Mouse (Mus musculus) WW6 (cell line): ENCODE measurements around the gene Fermt3.
"Not testable (repeated sequence)": the region's sequence is repeated elsewhere in the genome, so short reads cannot be mapped to it uniquely, and the experiment has no call there.

ENCODE experiments used
- DNase-seq: peaks from one replicate; pipeline ENCODE4 v3.0.0-alpha.2; 2013; ENCODE audit warnings: low read depth, low spot score

The Fermt3 gene

DNA sequence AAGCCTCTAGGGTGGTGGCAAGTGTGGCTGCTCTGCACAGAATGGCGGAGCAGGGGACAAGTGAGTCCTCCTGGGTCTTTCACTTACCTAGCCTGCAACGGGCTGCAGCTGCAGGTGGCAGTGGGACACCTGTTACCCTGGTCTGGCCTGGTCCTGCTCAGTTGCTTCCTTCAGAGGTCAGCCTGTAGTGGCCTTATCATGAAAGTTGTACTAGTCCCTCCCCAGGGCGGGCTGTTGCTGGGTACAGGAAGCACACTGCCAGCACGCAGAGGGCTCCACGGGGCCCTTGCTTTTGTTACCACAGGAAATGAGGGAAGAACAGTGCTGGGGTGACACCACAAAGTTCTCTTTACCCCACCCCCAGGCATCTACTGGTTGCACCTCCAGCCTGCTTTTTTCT lies at the start of gene Fermt3:
Gene Fermt3, minus strand, starts transcription at position 279 of the 400 bp plus-strand sequence.
- no peak for DNase-seq

GRCm38 (mm10) chr19:7068136-7068535 lies 48.9 kb upstream of the Fermt3 start:
- peak; percentile 62 for DNase-seq

DNA sequence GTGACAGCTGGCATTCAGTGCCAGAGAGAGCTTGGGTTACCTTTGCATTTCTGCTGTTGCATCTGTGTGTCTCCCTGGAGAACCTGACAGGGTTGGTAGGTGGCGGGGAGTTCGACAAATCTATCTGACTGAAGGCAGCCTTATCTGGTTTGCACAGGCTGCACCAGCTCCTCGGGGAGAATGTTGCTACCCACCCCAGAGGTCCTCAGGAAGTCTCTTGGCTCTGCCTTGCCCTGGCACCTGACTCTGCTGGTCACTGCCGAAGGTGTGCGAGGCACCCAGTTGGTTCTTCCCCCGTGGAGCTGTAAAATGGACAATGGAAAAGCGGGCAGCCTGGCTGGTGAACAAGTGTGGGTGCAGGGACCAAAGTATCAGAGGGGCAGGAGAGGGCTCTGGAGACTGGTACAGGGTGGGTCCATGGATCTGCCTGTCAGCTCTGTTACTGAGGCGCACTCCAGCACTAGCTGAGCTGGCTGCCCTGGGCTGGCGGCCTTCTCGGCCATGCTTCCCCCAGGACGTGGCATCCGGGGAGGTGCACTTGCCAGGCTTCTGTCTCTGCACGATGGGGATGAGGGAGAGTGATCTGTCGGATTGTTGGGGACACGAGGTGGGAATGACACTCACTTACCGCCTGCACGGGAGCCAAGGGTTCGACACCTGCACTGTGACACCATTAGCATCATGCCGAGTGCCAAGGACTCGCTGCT lies 48.2 kb upstream of the Fermt3 start:
- DNase-seq: no peak

DNA sequence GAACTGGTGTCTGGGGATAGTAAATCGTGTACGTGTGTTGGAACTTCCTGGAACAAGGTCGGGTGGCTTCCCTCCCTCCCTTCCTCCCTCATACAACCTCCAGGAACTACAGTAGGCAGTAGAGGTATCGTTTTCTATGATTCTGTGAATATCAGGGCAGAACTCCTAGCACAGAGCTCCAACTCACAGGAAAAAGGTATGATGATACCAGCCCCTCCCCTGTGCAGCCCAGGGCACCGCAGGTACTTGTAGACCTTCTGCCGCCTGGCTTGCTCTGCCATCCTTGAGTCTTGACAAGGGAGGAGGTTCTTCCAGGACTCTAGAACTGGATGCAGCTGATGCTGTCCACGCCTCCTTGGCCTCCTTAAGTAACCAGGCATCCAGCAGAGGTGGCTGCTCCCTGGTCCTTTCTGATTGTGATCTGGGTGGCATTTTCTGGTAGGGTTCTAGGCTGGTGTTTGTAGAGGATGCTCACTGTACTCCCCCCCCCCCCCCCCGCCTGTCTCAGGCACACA lies 47.6 kb upstream of the Fermt3 start:
- no peak for DNase-seq

GRCm38 (mm10) chr19:7066034-7066827 lies 47.0 kb upstream of the Fermt3 start:
- DNase-seq: no peak

DNA sequence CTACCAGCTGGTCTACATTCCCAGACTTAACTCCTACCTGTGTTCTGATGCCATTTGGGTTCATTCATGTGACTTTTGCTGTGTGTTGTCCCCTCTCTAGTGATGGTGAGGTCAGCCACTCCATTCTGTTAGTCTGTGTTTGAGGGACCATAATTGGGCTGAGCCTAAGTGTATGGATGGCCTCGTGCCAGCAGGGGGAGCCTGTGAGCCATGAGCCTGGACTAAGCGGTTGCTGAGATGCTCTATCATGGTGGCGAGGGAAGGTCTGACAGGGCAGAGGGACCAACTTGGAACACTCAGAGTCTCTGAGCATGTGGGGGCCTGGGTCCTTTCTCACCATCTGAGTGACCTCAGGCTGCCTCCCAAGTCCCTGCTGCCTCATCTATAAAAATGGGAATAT lies 45.3 kb upstream of the Fermt3 start:
- DNase-seq: peak; percentile 70

GRCm38 (mm10) chr19:7062916-7063315 lies 43.6 kb upstream of the Fermt3 start:
- DNase-seq: no peak

DNA sequence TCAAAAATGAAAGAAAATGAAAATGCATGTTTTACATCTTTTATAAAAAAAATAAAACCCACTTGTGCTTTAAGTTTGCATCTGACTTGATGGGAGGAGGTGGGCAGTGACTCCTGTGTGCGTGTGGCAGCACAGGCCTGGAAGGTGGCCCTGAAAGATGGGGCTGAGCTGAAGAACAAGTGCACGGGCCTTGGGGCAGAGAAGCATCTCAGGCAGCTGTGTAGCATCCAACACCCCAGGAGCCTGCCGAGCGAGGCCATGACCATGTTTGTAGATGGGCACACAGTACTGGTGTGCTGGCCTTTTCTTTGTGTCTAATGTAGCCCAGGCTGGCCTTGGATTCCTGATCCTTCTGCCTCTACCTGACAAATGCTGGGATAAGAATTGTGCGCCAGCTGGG lies 42.8 kb upstream of the Fermt3 start:
- DNase-seq: no peak

GRCm38 (mm10) chr19:7058541-7058940 lies 39.3 kb upstream of the Fermt3 start:
- no peak for DNase-seq

- peak; percentile 79 for DNase-seq
Observed at GRCm38 (mm10) chr19:7057722-7058207, 38.5 kb upstream of the Fermt3 start.

DNA sequence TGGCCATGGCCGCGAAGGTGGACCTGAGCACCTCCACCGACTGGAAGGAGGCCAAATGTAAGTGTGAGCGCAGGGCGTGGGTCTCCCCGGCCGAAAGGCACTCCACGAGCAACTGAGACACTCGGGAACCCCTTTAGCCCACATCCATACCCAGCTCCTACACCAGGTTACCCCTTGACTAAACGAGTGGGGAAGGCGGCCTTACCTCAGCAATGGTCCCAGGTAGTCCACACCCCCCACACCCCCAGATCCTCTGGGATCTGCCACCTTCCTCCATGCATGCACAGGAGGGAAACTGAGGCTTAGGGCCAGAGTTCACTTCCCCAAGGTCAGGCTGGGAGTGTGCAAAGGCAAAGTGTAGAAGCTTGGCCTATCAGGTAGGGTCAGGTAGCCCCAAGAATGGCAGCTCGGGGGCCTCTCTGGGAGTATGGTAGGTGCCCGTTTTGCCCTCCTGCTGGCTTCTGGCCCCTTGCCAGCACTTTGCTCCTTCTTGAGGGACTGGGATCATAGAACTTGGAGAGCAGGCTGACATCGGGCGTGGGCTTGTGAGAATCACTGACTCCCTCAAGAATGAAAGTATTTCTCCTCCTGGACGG lies 38.0 kb upstream of the Fermt3 start:
- DNase-seq: no peak

GRCm38 (mm10) chr19:7056248-7057087 lies 37.2 kb upstream of the Fermt3 start, which contains the start of gene Macrod1:
Gene Macrod1 (plus strand): TSS chr19:7056810.
- DNase-seq: peak; percentile 63

DNA sequence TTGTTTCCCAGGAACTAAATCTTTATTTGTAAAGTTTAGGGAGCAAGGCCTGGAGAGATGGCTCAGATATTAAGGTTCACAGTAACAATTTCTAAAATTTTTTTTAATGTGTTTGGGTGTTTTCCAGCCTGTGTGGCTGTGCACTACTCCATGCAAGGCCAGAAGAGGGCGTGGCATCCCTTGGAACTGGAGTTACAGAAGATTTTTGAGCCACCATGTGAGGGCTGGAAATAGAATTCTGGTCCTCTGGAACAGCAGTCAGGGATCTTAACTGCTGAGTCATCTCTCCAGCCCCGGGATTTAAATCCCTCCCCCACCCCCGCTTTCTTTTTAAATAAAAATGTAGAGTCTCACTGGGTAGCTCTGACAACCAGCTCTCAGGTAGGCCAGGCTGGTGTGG lies 35.9 kb upstream of the Fermt3 start:
- no peak for DNase-seq

DNA sequence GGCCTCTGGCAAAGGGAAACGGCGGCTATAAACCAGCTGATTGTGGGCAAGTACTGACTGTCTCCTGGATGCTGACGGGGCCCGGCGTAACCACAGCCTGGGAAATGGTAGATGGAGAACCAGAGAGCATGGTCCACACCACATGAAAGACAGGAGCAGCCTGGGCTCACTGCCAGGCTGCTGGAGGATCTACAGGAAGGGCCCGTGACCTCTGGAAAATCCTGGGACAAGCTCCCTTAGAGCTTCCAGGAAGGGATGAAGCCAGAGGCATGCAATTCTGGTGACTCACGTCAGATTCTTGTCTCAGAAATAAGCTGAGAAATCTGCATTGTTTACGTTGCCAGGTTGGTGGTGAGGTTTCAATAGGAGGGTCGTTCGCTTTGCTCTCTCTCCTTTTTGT lies 35.5 kb upstream of the Fermt3 start:
- DNase-seq: no peak

DNA sequence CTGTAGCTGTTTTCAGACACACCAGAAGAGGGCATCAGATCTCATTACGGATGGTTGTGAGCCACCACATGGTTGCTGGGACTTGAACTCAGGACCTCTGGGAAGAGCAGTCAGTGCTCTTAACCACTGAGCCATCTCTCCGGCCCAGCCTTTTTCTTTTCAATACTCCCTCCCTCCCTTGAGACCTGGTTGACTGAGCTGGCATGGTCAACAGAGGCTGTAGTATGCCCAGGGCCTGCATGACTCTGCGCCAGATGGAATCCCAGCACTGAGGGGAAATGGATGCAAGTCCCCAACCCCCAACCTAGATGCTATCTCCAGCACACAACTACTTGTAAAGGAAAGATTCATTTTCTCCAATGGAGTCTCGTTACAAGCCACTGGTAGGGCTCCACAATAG lies 34.1 kb upstream of the Fermt3 start:
- DNase-seq: not testable (repeated sequence)

DNA sequence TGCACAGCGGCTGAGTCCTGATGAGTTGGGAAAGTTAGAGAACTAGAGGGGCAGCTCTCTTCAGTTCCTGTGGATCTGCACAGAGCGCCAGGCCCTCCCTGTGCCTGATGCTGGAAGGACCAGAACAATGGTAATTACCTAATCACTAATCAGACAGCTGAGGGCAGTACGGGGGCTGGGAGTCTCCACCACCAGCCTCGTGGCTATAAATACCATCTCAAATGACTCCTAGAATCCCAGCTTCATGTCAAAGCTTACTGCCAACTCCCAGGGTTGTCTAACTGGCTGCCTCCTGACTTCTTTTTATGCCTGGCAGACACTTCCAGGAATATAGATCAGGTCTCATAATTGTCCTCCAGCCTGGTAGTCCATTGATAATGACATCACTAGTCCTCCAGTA lies 25.4 kb upstream of the Fermt3 start:
- DNase-seq: no peak

- DNase-seq: no peak
Observed at GRCm38 (mm10) chr19:7044279-7044678, 25.0 kb upstream of the Fermt3 start.

GRCm38 (mm10) chr19:7041171-7041570 lies 21.9 kb upstream of the Fermt3 start:
- DNase-seq: no peak

DNA sequence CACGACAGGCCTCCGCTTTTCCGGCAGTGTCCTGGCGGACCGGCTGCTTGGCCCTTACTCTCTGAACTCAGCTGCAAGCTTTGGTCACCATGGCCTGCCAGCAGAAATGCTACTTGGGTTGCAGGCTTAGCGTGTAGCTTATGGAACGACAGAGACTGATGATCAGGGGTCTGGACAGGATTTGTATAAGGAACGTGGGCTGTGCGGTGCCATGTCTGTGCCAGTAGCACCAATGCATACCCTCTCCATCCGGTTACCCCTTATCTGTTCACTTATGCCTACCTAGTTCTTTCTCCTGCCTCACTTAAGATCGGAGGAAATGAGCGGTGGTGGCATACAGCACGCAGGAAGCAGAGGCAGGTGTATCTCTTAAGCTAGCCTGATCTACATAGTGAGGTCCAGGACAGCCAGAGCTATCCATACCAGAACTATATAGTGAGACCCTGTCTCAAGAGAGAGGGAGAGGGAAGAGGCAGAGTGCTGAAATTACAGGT lies 21.4 kb upstream of the Fermt3 start:
- DNase-seq: no peak

GRCm38 (mm10) chr19:7039841-7040636 lies 20.8 kb upstream of the Fermt3 start, which contains the start of gene Stip1:
Gene Stip1 (minus strand): TSS chr19:7039967.
- peak; percentile 98 for DNase-seq
